In the genomic region with DNA sequence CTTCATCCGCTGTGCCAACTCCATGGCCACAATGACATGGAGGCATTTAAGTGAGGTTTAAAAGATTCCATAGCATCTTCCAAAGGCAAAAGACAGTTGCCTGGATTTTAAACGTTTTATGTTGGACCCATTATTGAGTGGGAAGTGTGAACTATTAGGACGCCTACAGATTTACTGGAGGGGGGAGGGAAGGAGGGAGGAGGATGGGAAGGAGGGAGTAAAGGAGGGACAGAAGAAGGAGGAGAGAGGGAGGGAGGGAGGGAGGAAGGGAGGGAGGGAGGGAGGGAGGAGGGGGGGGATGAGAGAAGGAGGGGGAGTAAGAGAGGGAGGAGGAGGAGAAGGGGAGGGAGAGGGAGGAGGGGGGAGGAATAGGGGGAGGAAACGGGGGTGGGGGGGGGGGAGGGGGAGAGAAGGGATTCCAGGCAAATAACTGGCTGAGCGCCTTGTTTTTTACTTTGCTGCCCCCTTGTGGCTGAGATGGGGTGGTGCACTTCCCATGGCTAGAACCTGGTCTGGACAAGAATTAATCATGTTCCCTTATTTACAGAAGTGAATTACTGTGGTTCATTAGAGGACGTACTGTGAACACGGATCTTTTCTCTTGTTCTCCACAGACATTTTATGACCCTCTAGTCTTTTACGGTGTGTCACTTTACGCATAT, we compare ENCODE assay signal across 8 mouse cellular contexts. TPM values are rescaled to one million over a fixed set of nuclear protein-coding genes. Genes with fewer than 3 reads are reported as not detected.
DNase-seq lines count a peak whose midpoint lies in the region; ATAC-seq and TF ChIP-seq lines count a peak whose summit lies in the region.

No protein-coding gene starts in this region.

- intact Hi-C loops in left cerebral cortex, postnatal 4 days (cut with DNase I) = loop anchor here (5.0 to 10.0 kb wide), 4 partner anchors 86 to 466 kb away; a partner anchor contains a TSS

- TF ChIP-seq CTCF in intestine, postnatal 0 days (IDR thresholded peaks at IDR 0.05; ENCODE audit: low read depth) = peak; percentile 77
- peak; percentile 80 for TF ChIP-seq CTCF in midbrain, postnatal 0 days (IDR thresholded peaks at IDR 0.05)
- peak; percentile 60; the same call in 1 of the 2 replicates for TF ChIP-seq CTCF in spleen, adult 2 months (IDR thresholded peaks at IDR 0.05; ENCODE audit: extremely low read depth, insufficient read depth, insufficient read length, insufficient replicate concordance)

- DNase-seq in heart, adult 18-20 months = peak; percentile 69 to 83
- no peak for DNase-seq in heart, embryonic 10.5 days (ENCODE audit: low spot score)
- DNase-seq in cerebellum, adult 18-20 months = peak; percentile 64 to 77
- peak; percentile 61 for DNase-seq in left cerebral cortex, postnatal 4 days
- DNase-seq in midbrain, postnatal 0 days (ENCODE audit: low spot score) = peak; percentile 78
- peak; percentile 41 to 54 for DNase-seq in spleen, adult 2 months (ENCODE audit: low read depth in 1 of 2, low spot score in 2 of 2)

- 25% methylated on average over 8 of the region's 9 CpGs for WGBS in heart, embryonic 10.5 days
- 16% methylated on average over 8 of the region's 9 CpGs for WGBS in intestine, postnatal 0 days
- 32% methylated on average over 7 of the region's 9 CpGs for WGBS in midbrain, postnatal 0 days
- 17% methylated on average over 8 of the region's 9 CpGs for WGBS in spleen, adult 2 months

- no peak overlapping the region for H3K9ac ChIP-seq in intestine, postnatal 0 days (ENCODE audit: low read depth, low read length)
- no peak overlapping the region for H3K9ac ChIP-seq in midbrain, postnatal 0 days (replicated peaks; ENCODE audit: low read length, poor library complexity, severe bottlenecking)

- ATAC-seq in frontal cortex, adult (ENCODE audit: low TSS enrichment) = peak; percentile 52; the same call in 1 of the 2 replicates
- peak; percentile 45; the same call in 1 of the 2 replicates for ATAC-seq in intestine, postnatal 0 days
- no peak for ATAC-seq in midbrain, postnatal 0 days (ENCODE audit: low FRiP score)

- H3K4me1 ChIP-seq in heart, embryonic 10.5 days = peaks cover 6% of the 10 kb centered on the region; the same call in 1 of the 2 replicates
- no peaks in the 10 kb centered on the region for H3K4me1 ChIP-seq in intestine, postnatal 0 days (replicated peaks; ENCODE audit: control insufficient read depth, insufficient read depth, low read length)
- H3K4me1 ChIP-seq in midbrain, postnatal 0 days (ENCODE audit: insufficient read depth, low read length) = no peaks in the 10 kb centered on the region; the same call in 1 of the 2 replicates
- H3K4me1 ChIP-seq in spleen, adult 2 months (ENCODE audit: control insufficient read depth, insufficient read depth, insufficient read length) = no peaks in the 10 kb centered on the region

- no peaks in the 10 kb centered on the region for H3K36me3 ChIP-seq in heart, embryonic 10.5 days
- no peaks in the 10 kb centered on the region for H3K36me3 ChIP-seq in intestine, postnatal 0 days (ENCODE audit: control insufficient read depth, insufficient read depth)
- H3K36me3 ChIP-seq in midbrain, postnatal 0 days (ENCODE audit: insufficient read depth, low read length) = no peaks in the 10 kb centered on the region
- H3K36me3 ChIP-seq in spleen, adult 2 months (ENCODE audit: control insufficient read depth, insufficient read depth, low read length) = no peaks in the 10 kb centered on the region

- H3K4me2 ChIP-seq in intestine, postnatal 0 days (replicated peaks; ENCODE audit: low read depth) = peak overlapping the region; percentile 44; the same call in 1 of the 2 replicates
- H3K4me2 ChIP-seq in midbrain, postnatal 0 days (ENCODE audit: low read depth, low read length, poor library complexity, severe bottlenecking) = no peak overlapping the region

- H3K27me3 ChIP-seq in heart, embryonic 10.5 days (ENCODE audit: insufficient read depth, poor library complexity, severe bottlenecking) = peaks cover 24% of the 10 kb centered on the region
- peaks cover 7% of the 10 kb centered on the region; the same call in 1 of the 2 replicates for H3K27me3 ChIP-seq in intestine, postnatal 0 days (replicated peaks; ENCODE audit: control insufficient read depth, insufficient read depth, low read length)
- H3K27me3 ChIP-seq in midbrain, postnatal 0 days (ENCODE audit: insufficient read depth, low read length) = peaks cover 4% of the 10 kb centered on the region; the same call in 1 of the 2 replicates
- H3K27me3 ChIP-seq in spleen, adult 2 months (ENCODE audit: control insufficient read depth, insufficient read depth, low read length) = no peaks in the 10 kb centered on the region

- no peak for TF ChIP-seq POLR2A in spleen, adult 2 months (IDR thresholded peaks at IDR 0.05; ENCODE audit: low read depth, low read length)

- H3K9me3 ChIP-seq in heart, embryonic 10.5 days = no peaks in the 10 kb centered on the region
- no peaks in the 10 kb centered on the region for H3K9me3 ChIP-seq in intestine, postnatal 0 days (ENCODE audit: control insufficient read depth)
- H3K9me3 ChIP-seq in midbrain, postnatal 0 days (ENCODE audit: low read length) = no peaks in the 10 kb centered on the region

- H3K27ac ChIP-seq in heart, embryonic 10.5 days = no peak overlapping the region
- no peak overlapping the region for H3K27ac ChIP-seq in intestine, postnatal 0 days (ENCODE audit: low read depth, low read length)
- no peak overlapping the region for H3K27ac ChIP-seq in midbrain, postnatal 0 days (ENCODE audit: low read depth, low read length)
- H3K27ac ChIP-seq in spleen, adult 2 months (ENCODE audit: insufficient read depth, low read length) = no peak overlapping the region

- no peak overlapping the region for H3K4me3 ChIP-seq in heart, embryonic 10.5 days
- no peak overlapping the region for H3K4me3 ChIP-seq in intestine, postnatal 0 days (ENCODE audit: low read depth, low read length)
- no peak overlapping the region for H3K4me3 ChIP-seq in midbrain, postnatal 0 days (ENCODE audit: low read depth, low read length)
- no peak overlapping the region for H3K4me3 ChIP-seq in spleen, adult 2 months (ENCODE audit: extremely low read depth, insufficient read depth, insufficient read length)

RNA-seq across cellular contexts. Expression of a gene that starts 33.8 kb away (rescaled TPM):
- 100 to 1,000 TPM; 207 to 211 TPM for total RNA-seq in heart, adult 18-20 months (2021)
- polyA plus RNA-seq in heart, embryonic 10.5 days (2016; fragmentation: Nextera tagmentation; extraction: Ambion mirVana) = 81.5 and 129 TPM in 2 replicates
- 742 and 817 TPM in 2 replicates for polyA plus RNA-seq in intestine, postnatal 0 days (2015; fragmentation: Nextera tagmentation; extraction: Ambion mirVana)
- 10 to 100 TPM; 88.3 to 91.0 TPM for total RNA-seq in left cerebral cortex, postnatal 4 days (2021)
- 95.4 and 142 TPM in 2 replicates for total RNA-seq in midbrain, postnatal 0 days (2014; rRNA removed)
- polyA plus RNA-seq in midbrain, postnatal 0 days (2015; fragmentation: Nextera tagmentation; extraction: Ambion mirVana) = 148 and 152 TPM in 2 replicates
- 23.0 and 24.5 TPM in 2 replicates for polyA plus RNA-seq in spleen, adult 2 months (2012; rRNA removed)

RNA-seq across cellular contexts. Expression of a gene that starts 44.4 kb away (rescaled TPM):
- total RNA-seq in heart, adult 18-20 months (2021) = 1 to 10 TPM; 2.0 to 2.6 TPM
- polyA plus RNA-seq in heart, embryonic 10.5 days (2016; fragmentation: Nextera tagmentation; extraction: Ambion mirVana) = 0.59 and 1.0 TPM in 2 replicates
- polyA plus RNA-seq in intestine, postnatal 0 days (2015; fragmentation: Nextera tagmentation; extraction: Ambion mirVana) = 0.95 and 0.98 TPM in 2 replicates
- total RNA-seq in left cerebral cortex, postnatal 4 days (2021) = under 1 TPM; 0.78 to 0.93 TPM
- total RNA-seq in midbrain, postnatal 0 days (2014; rRNA removed) = 0.16 and 0.66 TPM in 2 replicates
- 1.1 TPM in 2 replicates for polyA plus RNA-seq in midbrain, postnatal 0 days (2015; fragmentation: Nextera tagmentation; extraction: Ambion mirVana)
- 0.13 and 0.32 TPM in 2 replicates for polyA plus RNA-seq in spleen, adult 2 months (2012; rRNA removed)
